Mouse (Mus musculus): Measurements from ENCODE around the gene Gja10.

Gene Gja10

DNA sequence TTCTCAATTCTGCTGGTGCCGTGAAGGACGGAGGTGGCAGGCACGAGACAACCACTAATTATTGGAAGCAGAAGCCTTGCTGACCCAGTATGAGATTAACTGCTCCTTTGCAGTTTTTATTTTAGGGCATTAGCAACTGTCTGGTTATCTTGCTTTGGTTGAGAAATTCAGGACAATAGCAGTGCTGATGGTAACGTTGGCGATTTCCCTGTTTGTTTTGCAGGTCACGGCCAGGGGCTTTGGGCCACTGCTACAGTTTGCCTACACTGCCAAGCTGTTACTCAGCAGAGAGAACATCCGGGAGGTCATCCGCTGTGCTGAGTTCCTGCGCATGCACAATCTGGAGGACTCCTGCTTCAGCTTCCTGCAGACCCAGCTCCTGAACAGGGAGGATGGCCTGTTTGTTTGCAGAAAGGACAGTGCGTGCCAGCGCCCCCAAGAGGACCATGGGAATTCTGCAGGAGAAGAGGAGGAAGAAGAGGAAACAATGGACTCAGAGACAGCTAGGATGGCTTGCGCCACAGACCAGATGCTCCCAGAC lies 40.9 kb downstream of the Gja10 start:
- peak in 1 of 2 experiments; percentile 43 for DNase-seq (ENCODE audit: low spot score in 2 of 2)

DNA sequence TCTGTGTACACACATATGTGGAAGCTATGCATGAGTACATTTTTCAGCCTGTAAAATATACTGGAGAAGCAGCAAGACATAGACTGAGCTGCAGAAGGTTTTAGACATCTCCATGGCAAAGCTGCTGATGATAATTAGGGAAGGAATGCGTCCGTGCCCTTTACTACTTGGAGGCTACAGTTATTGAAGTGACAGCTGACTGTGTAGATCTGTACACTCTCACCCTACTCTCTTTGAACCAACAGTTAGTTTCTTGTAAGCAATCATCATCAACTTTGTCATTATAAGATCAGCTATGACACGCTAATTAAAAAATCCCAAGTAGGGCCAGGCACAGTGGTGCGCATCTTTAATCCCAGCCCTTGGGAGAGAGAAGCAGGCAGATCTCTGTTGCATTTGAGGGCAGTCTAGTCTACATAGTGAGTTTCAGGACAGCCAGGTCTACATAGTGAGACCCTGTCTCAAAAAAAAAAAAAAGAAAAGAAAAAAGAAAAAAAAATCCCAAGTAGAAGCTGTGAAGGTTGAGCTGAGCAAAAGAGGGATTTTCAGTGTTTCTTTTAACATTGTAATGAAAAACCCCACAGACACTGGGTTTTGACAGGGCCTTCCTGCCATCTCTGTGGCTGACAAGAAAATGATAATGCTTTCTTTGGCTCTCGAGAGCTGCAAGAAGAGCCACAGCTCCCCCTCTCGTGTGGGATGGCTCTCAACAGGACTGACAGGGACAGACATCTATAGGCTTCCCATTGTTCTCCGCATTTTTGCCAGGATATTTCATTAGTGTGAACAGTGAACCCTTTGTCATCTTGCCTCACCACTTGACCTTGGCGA lies 41.6 kb downstream of the Gja10 start:
- DNase-seq (ENCODE audit: low spot score in 2 of 2): no peak

DNA sequence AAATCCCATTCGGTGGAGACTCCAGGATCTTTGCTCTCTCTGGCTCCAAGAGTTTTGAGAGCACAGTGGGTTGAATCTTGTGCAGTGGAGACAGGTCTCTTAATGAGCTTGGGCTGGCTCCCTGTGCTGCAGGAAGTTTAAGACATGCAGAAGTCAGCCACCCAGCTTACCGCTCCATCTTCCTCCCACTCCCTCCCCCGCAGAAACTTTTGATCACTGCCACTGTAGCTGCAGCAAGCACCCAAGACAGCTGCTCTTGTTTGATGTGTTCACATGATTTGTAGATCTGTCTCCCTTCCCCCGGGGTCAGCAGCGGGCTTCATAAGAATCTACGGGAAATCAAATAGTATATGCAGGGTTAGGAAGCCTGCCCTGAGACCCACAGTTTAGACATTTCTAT lies 42.3 kb downstream of the Gja10 start:
- no peak for DNase-seq (ENCODE audit: low spot score in 2 of 2)

DNA sequence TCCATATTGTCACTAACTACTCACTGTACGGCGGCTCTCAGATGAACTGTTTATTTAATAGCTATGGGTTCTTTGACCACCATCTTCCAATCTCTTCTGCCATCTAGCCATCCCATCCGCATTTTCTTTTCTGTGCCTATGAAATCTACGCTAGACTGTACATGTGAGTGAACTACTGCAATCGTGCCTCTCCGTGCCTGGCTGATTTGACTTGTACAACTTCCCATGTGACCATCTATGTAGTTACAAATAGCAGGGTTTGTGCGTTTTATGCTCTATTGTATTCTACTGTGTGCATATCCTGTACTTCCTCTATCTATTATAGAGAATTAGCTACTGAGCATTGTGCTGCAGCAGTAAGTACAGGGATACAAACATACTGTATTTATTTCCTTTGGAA lies 47.1 kb downstream of the Gja10 start:
- DNase-seq (ENCODE audit: low spot score in 2 of 2): no peak

DNA sequence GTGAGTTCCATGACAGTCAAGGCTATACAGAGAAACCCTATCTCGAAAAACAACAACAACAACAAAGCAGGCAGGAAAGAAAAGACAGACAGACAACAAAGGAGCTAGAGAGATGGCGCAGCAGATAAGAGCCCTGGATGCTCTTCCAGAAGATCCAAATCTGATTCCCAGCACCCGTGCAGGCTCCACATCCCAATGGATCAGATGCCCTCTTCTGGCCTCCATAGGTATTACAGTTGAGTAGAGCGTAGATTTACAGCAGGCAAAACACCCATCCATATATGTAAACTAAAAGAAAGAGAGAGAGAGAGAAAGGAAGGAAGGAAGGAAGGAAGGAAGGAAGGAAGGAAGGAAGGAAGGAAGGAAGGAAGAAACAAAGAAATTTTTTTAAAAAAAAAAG lies 51.2 kb downstream of the Gja10 start:
- DNase-seq (ENCODE audit: low spot score in 2 of 2): no peak

DNA sequence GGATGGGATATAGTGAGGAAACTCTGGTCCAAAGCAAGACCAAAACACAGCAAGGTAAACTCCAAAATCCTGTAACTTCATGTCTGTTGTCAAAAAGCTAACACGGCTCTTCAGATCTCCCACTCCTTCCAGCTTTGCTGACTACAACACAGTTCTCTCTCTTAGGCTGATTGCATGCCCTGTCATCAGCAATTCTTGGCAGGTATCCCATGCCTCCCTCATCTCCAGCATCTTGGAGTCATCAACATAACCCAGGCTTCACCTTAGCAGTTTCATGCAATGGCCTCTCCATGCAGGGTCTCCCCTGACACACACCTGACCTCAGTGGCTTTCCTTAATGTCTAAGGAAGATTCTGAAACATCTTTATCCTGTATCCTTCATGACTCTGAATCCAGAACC lies 53.4 kb downstream of the Gja10 start:
- DNase-seq (ENCODE audit: low spot score in 2 of 2): no peak

All from cerebellum, postnatal 4 days (tissue).